Mouse (Mus musculus): ENCODE results near the gene Gucd1. TPM values are rescaled to one million over a fixed set of nuclear protein-coding genes. Genes with fewer than 3 reads are reported as not detected.

Gucd1 gene
- total and polyA plus RNA-seq, 3 experiments, result 16.8 to 19.0 (median 18.0) TPM

GRCm38 (mm10) chr10:75503692-75504091 is 14.1 kb downstream of the Gucd1 start:
- Histone ChIP-seq H3K4me1 (ENCODE audit: control insufficient read depth in 1 of 2, insufficient read depth in 2 of 2) (peaks cover 7 to 12% of the 10 kb centered on the region in 2 experiments), H3K9ac (ENCODE audit: insufficient read depth, low read depth) (no peak overlapping the region), H3K36me3 (replicated peaks in 1 of 2; ENCODE audit: control insufficient read depth in 1 of 2, insufficient read depth in 1 of 2, low read length in 1 of 2) (peaks cover 14 to 26% of the 10 kb centered on the region in 2 experiments), H3K79me2 (replicated peaks; ENCODE audit: control insufficient read depth, extremely low read depth, insufficient read depth, poor library complexity, severe bottlenecking) (no peaks in the 10 kb centered on the region), H3K4me2 (ENCODE audit: insufficient read depth, low read depth, poor library complexity, severe bottlenecking) (no peak overlapping the region), H3K27ac (ENCODE audit: insufficient read depth, low read depth) (no peak overlapping the region), H3K4me3 (replicated peaks in 1 of 3; ENCODE audit: low read depth in 2 of 3, low read length in 2 of 3, poor library complexity in 1 of 3) (no peak overlapping the region), H3K9me3 (replicated peaks; ENCODE audit: low read length) (no peaks in the 10 kb centered on the region), H3K27me3 (replicated peaks) (no peaks in the 10 kb centered on the region)
- DNase-seq (ENCODE audit: extremely low read depth), result no peak
- no peak for TF ChIP-seq MEF2A (IDR thresholded peaks at IDR 0.05; ENCODE audit: borderline replicate concordance, low read depth, low read length)
- no peak for TF ChIP-seq SIN3A (IDR thresholded peaks at IDR 0.05; ENCODE audit: low read length)
- no peak for TF ChIP-seq MYC (IDR thresholded peaks at IDR 0.05; ENCODE audit: low read depth, low read length)
- no peak for TF ChIP-seq CTCF (conservative IDR thresholded peaks at IDR 0.05 in 1 of 2, IDR thresholded peaks at IDR 0.05 in 1 of 2; ENCODE audit: low read depth in 2 of 2, low read length in 2 of 2)
- TF ChIP-seq EP300 (IDR thresholded peaks at IDR 0.05; ENCODE audit: low read length), result no peak
- TF ChIP-seq RAD21 (IDR thresholded peaks at IDR 0.05; ENCODE audit: low read depth, low read length), result no peak
- TF ChIP-seq POLR2AphosphoS2 (IDR thresholded peaks at IDR 0.05; ENCODE audit: low read depth, low read length), result no peak
- TF ChIP-seq ETS1 (conservative IDR thresholded peaks at IDR 0.05; ENCODE audit: low read depth, low read length), result no peak
- no peak for TF ChIP-seq MAZ (IDR thresholded peaks at IDR 0.05; ENCODE audit: low read depth, low read length)
- TF ChIP-seq ZMIZ1 (IDR thresholded peaks at IDR 0.05; ENCODE audit: low read depth, low read length), result no peak
- TF ChIP-seq CHD2 (IDR thresholded peaks at IDR 0.05; ENCODE audit: low read length), result no peak
- no peak for TF ChIP-seq USF2 (conservative IDR thresholded peaks at IDR 0.05; ENCODE audit: low read depth, low read length)
- no peak for TF ChIP-seq ZNF384 (IDR thresholded peaks at IDR 0.05; ENCODE audit: low read depth, low read length)
- TF ChIP-seq ZC3H11A (IDR thresholded peaks at IDR 0.05; ENCODE audit: low read depth, low read length), result no peak
- in situ Hi-C loops (cut with MboI; ENCODE audit: low pct_ligation_motif_present, low pct_unique_long_range_greater_than_20kb, low sequenced_read_pairs) (loop anchor here (10.0 kb wide), 1 partner anchor 59 kb away; no protein-coding TSS in a partner anchor), dilution Hi-C loops (cut with MboI; ENCODE audit: extremely low pct_ligation_motif_present, extremely low pct_unique_long_range_greater_than_20kb, low sequenced_read_pairs) (no loop called here)

DNA sequence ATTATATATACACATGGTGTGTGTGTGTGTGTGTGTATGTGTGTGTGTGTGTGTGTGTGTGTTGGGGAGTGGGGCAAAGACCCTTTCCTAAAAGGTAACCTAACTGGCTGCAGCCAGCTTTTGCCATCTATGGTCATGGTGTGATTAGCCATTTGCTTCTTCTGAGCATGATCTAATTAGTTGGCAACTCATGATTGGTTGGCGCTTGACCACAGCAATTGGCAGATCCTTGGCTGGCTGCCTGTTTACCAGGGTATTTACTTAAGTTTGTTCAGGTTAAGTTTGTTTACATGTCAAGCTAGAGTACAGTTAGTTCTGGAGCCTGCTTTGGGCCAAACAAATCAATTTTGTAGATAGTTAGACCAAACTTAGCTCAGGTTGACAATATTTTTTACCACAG is 16.1 kb downstream of the Gucd1 start:
- TF ChIP-seq TCF12 (IDR thresholded peaks at IDR 0.05; ENCODE audit: low read depth, low read length) (no peak), MYC (IDR thresholded peaks at IDR 0.05; ENCODE audit: low read depth, low read length) (no peak), GABPA (IDR thresholded peaks at IDR 0.05; ENCODE audit: insufficient replicate concordance, low read depth, low read length) (no peak), ELF1 (IDR thresholded peaks at IDR 0.05; ENCODE audit: low read depth, low read length) (no peak), EP300 (IDR thresholded peaks at IDR 0.05; ENCODE audit: low read length) (no peak), CHD2 (IDR thresholded peaks at IDR 0.05; ENCODE audit: low read length) (no peak), TBP (conservative IDR thresholded peaks at IDR 0.05; ENCODE audit: low read depth, low read length) (no peak), USF2 (conservative IDR thresholded peaks at IDR 0.05; ENCODE audit: low read depth, low read length) (no peak), USF1 (IDR thresholded peaks at IDR 0.05; ENCODE audit: low read depth, low read length) (no peak), UBTF (IDR thresholded peaks at IDR 0.05; ENCODE audit: low read depth, low read length) (no peak), ZNF384 (IDR thresholded peaks at IDR 0.05; ENCODE audit: low read depth, low read length) (no peak), ZMIZ1 (IDR thresholded peaks at IDR 0.05; ENCODE audit: low read depth, low read length) (no peak), E2F4 (IDR thresholded peaks at IDR 0.05; ENCODE audit: insufficient replicate concordance, low read depth, low read length) (no peak), MAX (IDR thresholded peaks at IDR 0.05; ENCODE audit: low read length) (no peak), SIN3A (IDR thresholded peaks at IDR 0.05; ENCODE audit: low read length) (no peak), IRF4 (IDR thresholded peaks at IDR 0.05; ENCODE audit: low read depth, low read length) (no peak)
- Histone ChIP-seq H3K4me1 (ENCODE audit: control insufficient read depth in 1 of 2, insufficient read depth in 2 of 2) (peaks cover 2 to 12% of the 10 kb centered on the region in 2 experiments; a peak in 3 of 4 replicates), H3K27me3 (replicated peaks) (no peaks in the 10 kb centered on the region), H3K27ac (ENCODE audit: insufficient read depth, low read depth) (no peak overlapping the region), H3K9me3 (replicated peaks; ENCODE audit: low read length) (no peaks in the 10 kb centered on the region), H3K36me3 (replicated peaks in 1 of 2; ENCODE audit: control insufficient read depth in 1 of 2, insufficient read depth in 1 of 2, low read length in 1 of 2) (peaks cover 0 to 6% of the 10 kb centered on the region in 2 experiments), H3K4me3 (replicated peaks in 1 of 3; ENCODE audit: low read depth in 2 of 3, low read length in 2 of 3, poor library complexity in 1 of 3) (no peak overlapping the region), H3K79me2 (replicated peaks; ENCODE audit: control insufficient read depth, extremely low read depth, insufficient read depth, poor library complexity, severe bottlenecking) (no peaks in the 10 kb centered on the region), H3K4me2 (ENCODE audit: insufficient read depth, low read depth, poor library complexity, severe bottlenecking) (no peak overlapping the region), H3K9ac (ENCODE audit: insufficient read depth, low read depth) (no peak overlapping the region)
- in situ Hi-C loops (cut with MboI; ENCODE audit: low pct_ligation_motif_present, low pct_unique_long_range_greater_than_20kb, low sequenced_read_pairs), result loop anchor here (10.0 kb wide), 1 partner anchor 57 kb away; no protein-coding TSS in a partner anchor
- no peak for DNase-seq (ENCODE audit: extremely low read depth)
- dilution Hi-C loops (cut with MboI; ENCODE audit: extremely low pct_ligation_motif_present, extremely low pct_unique_long_range_greater_than_20kb, low sequenced_read_pairs), result no loop called here

All from CH12.LX (cell line).